9 mouse cellular contexts compared by ENCODE assay signal in genomic region chr4:115038242-115038641, GRCm38 (mm10). TPM values are rescaled to one million over a fixed set of nuclear protein-coding genes. Genes with fewer than 3 reads are reported as not detected.
DNase-seq lines count a peak whose midpoint lies in the region; ATAC-seq and TF ChIP-seq lines count a peak whose summit lies in the region.
"Had no signal": no experiment of that assay in that cellular context is flagged by ENCODE, and none has a peak within 500 bp of the region (broad histone marks: within the 10 kb centered on the region; RNA-seq: fewer than 3 reads in every experiment).

No protein-coding gene starts in this region.

- no peak overlapping the region for H3K9ac ChIP-seq in midbrain, embryonic 13.5 days (replicated peaks)
- H3K9ac ChIP-seq in limb, embryonic 14.5 days (ENCODE audit: low read depth, low read length, severe bottlenecking), result no peak overlapping the region
- H3K9ac ChIP-seq: neural tube, embryonic 12.5 days had no signal

- no peak for ATAC-seq in midbrain, embryonic 13.5 days
- no peak for ATAC-seq in limb, embryonic 14.5 days (ENCODE audit: low FRiP score, low read depth)
- ATAC-seq in neutrophil, adult 5-6 weeks (ENCODE audit: extremely low read depth, insufficient number of reproducible peaks, low FRiP score, poor library complexity, severe bottlenecking), result peak; percentile 75; the same call in 1 of the 2 replicates

- DNase-seq in cerebellum, postnatal 36 days, result peak; percentile 10 to 23
- no peak for DNase-seq in cerebellum, adult 11 months
- DNase-seq in midbrain, embryonic 10.5 days (ENCODE audit: low spot score), result peak; percentile 54
- DNase-seq in R1 (ENCODE audit: low read depth, low spot score), result peak; percentile 76
- peak; percentile 27 for DNase-seq in fibroblast of lung, adult 2 months (ENCODE audit: low read depth)
- DNase-seq in limb, embryonic 14.5 days (ENCODE audit: low spot score), result peak; percentile 32

- no peaks in the 10 kb centered on the region for H3K4me1 ChIP-seq in midbrain, embryonic 10.5 days
- H3K4me1 ChIP-seq in midbrain, embryonic 13.5 days (replicated peaks), result no peaks in the 10 kb centered on the region
- no peaks in the 10 kb centered on the region for H3K4me1 ChIP-seq in limb, embryonic 14.5 days (ENCODE audit: control insufficient read depth, insufficient read depth, low read length)
- H3K4me1 ChIP-seq: neural tube, embryonic 12.5 days had no signal

- TF ChIP-seq POLR2A in limb, embryonic 14.5 days (IDR thresholded peaks at IDR 0.05; ENCODE audit: borderline replicate concordance, extremely low read depth, insufficient read depth, insufficient read length), result no peak

- no peak overlapping the region for H3K4me3 ChIP-seq in midbrain, embryonic 10.5 days
- no peak overlapping the region for H3K4me3 ChIP-seq in midbrain, embryonic 13.5 days (replicated peaks)
- H3K4me3 ChIP-seq in limb, embryonic 14.5 days (replicated peaks; ENCODE audit: low read length), result no peak overlapping the region
- H3K4me3 ChIP-seq: neural tube, embryonic 12.5 days had no signal

- no peak overlapping the region for H3K27ac ChIP-seq in midbrain, embryonic 10.5 days (replicated peaks)
- no peak overlapping the region for H3K27ac ChIP-seq in midbrain, embryonic 13.5 days
- no peak overlapping the region for H3K27ac ChIP-seq in limb, embryonic 14.5 days (replicated peaks; ENCODE audit: low read depth, low read length)
- H3K27ac ChIP-seq: neural tube, embryonic 12.5 days had no signal

- no peaks in the 10 kb centered on the region for H3K9me3 ChIP-seq in midbrain, embryonic 10.5 days (replicated peaks)
- no peaks in the 10 kb centered on the region for H3K9me3 ChIP-seq in midbrain, embryonic 13.5 days
- no peaks in the 10 kb centered on the region for H3K9me3 ChIP-seq in limb, embryonic 14.5 days (ENCODE audit: control insufficient read depth, low read length)
- H3K9me3 ChIP-seq: neural tube, embryonic 12.5 days had no signal

- no peaks in the 10 kb centered on the region for H3K27me3 ChIP-seq in midbrain, embryonic 10.5 days (ENCODE audit: low read depth, poor library complexity, severe bottlenecking)
- no peaks in the 10 kb centered on the region for H3K27me3 ChIP-seq in midbrain, embryonic 13.5 days
- no peaks in the 10 kb centered on the region for H3K27me3 ChIP-seq in limb, embryonic 14.5 days (ENCODE audit: control insufficient read depth, insufficient read depth, low read length)
- H3K27me3 ChIP-seq: neural tube, embryonic 12.5 days had no signal

- H3K36me3 ChIP-seq in midbrain, embryonic 10.5 days, result peaks cover 84% of the 10 kb centered on the region
- peaks cover 10% of the 10 kb centered on the region; the same call in 1 of the 2 replicates for H3K36me3 ChIP-seq in midbrain, embryonic 13.5 days
- H3K36me3 ChIP-seq in limb, embryonic 14.5 days (ENCODE audit: control insufficient read depth, insufficient read depth, low read length), result peaks cover 35% of the 10 kb centered on the region

- 38% methylated on average over 4 of the region's 4 CpGs for WGBS in midbrain, embryonic 10.5 days
- 37% methylated on average over 4 of the region's 4 CpGs for WGBS in midbrain, embryonic 13.5 days
- 39% methylated on average over 4 of the region's 4 CpGs for WGBS in limb, embryonic 14.5 days

- H3K4me2 ChIP-seq in midbrain, embryonic 13.5 days (replicated peaks), result no peak overlapping the region
- H3K4me2 ChIP-seq in limb, embryonic 14.5 days (replicated peaks; ENCODE audit: low read depth, low read length, severe bottlenecking), result no peak overlapping the region
- H3K4me2 ChIP-seq: neural tube, embryonic 12.5 days had no signal

RNA-seq across cellular contexts. Expression of gene Tal1, which starts 18.0 kb away (rescaled TPM):
- 2.7 and 5.2 TPM in 2 replicates for polyA plus RNA-seq in midbrain, embryonic 10.5 days (2016; fragmentation: Nextera tagmentation; extraction: Ambion mirVana)
- polyA plus RNA-seq in midbrain, embryonic 13.5 days (2015; fragmentation: Nextera tagmentation; extraction: Ambion mirVana), result 7.6 and 11.9 TPM in 2 replicates
- 3.4 and 4.4 TPM in 2 replicates for polyA plus RNA-seq in limb, embryonic 14.5 days (2012; rRNA removed)
- polyA plus RNA-seq in limb, embryonic 14.5 days (2014; fragmentation: Nextera tagmentation; extraction: Ambion mirVana), result 1.6 and 1.7 TPM in 2 replicates
- total RNA-seq in neutrophil, adult 5-6 weeks (2017), result 1.5 and 1.6 TPM in 2 replicates

RNA-seq across cellular contexts. Expression of gene Stil, which starts 38.3 kb away (rescaled TPM):
- polyA plus RNA-seq in midbrain, embryonic 10.5 days (2016; fragmentation: Nextera tagmentation; extraction: Ambion mirVana), result 19.0 and 21.3 TPM in 2 replicates
- polyA plus RNA-seq in midbrain, embryonic 13.5 days (2015; fragmentation: Nextera tagmentation; extraction: Ambion mirVana), result 4.7 and 5.7 TPM in 2 replicates
- polyA plus RNA-seq in limb, embryonic 14.5 days (2012; rRNA removed), result 16.2 and 18.0 TPM in 2 replicates
- 11.5 and 12.8 TPM in 2 replicates for polyA plus RNA-seq in limb, embryonic 14.5 days (2014; fragmentation: Nextera tagmentation; extraction: Ambion mirVana)
- total RNA-seq in neutrophil, adult 5-6 weeks (2017), result 0.74 TPM in 1 of 2 replicates, not detected in the other

RNA-seq across cellular contexts. Expression of gene Pdzk1ip1, which starts 50.3 kb away (rescaled TPM):
- 7.9 and 9.5 TPM in 2 replicates for polyA plus RNA-seq in midbrain, embryonic 10.5 days (2016; fragmentation: Nextera tagmentation; extraction: Ambion mirVana)
- polyA plus RNA-seq in midbrain, embryonic 13.5 days (2015; fragmentation: Nextera tagmentation; extraction: Ambion mirVana), result 5.9 and 6.3 TPM in 2 replicates
- 11.3 and 12.0 TPM in 2 replicates for polyA plus RNA-seq in limb, embryonic 14.5 days (2012; rRNA removed)
- polyA plus RNA-seq in limb, embryonic 14.5 days (2014; fragmentation: Nextera tagmentation; extraction: Ambion mirVana), result 14.7 and 21.9 TPM in 2 replicates
- 1.8 and 2.9 TPM in 2 replicates for total RNA-seq in neutrophil, adult 5-6 weeks (2017)

RNA-seq across cellular contexts. Expression of gene Cmpk1, which starts 51.2 kb away (rescaled TPM):
- 86.4 and 90.7 TPM in 2 replicates for polyA plus RNA-seq in midbrain, embryonic 10.5 days (2016; fragmentation: Nextera tagmentation; extraction: Ambion mirVana)
- 163 TPM in 2 replicates for polyA plus RNA-seq in midbrain, embryonic 13.5 days (2015; fragmentation: Nextera tagmentation; extraction: Ambion mirVana)
- polyA plus RNA-seq in limb, embryonic 14.5 days (2012; rRNA removed), result 37.0 and 42.4 TPM in 2 replicates
- 103 and 120 TPM in 2 replicates for polyA plus RNA-seq in limb, embryonic 14.5 days (2014; fragmentation: Nextera tagmentation; extraction: Ambion mirVana)
- total RNA-seq in neutrophil, adult 5-6 weeks (2017), result 62.5 and 78.5 TPM in 2 replicates
